Mouse (Mus musculus) heart, embryonic 10.5 days (tissue): ENCODE measurements around the gene Scarb1. TPM values are rescaled to one million over a fixed set of nuclear protein-coding genes. Genes with fewer than 3 reads are reported as not detected.

Source experiments
- DNase-seq: peaks from one replicate; pipeline ENCODE4 v3.0.0-alpha.2; 2017; ENCODE audit warnings: low spot score
- H3K27ac ChIP-seq: fragments of 300-500 bp; sonication (generic); 2 replicates; pipeline ENCODE4 v1.5.1; 2016; ENCODE audit warnings: mild to moderate bottlenecking
- H3K27me3 ChIP-seq: fragments of 300-500 bp; sonication (generic); 2 replicates; pipeline ENCODE4 v1.6.1; 2016; ENCODE audit warnings: mild to moderate bottlenecking; ENCODE audit not compliant: poor library complexity, insufficient read depth, severe bottlenecking
- H3K36me3 ChIP-seq: fragments of 300-500 bp; sonication (generic); 2 replicates; pipeline ENCODE4 v1.6.1; 2016; ENCODE audit warnings: mild to moderate bottlenecking, moderate library complexity
- H3K4me1 ChIP-seq: fragments of 300-500 bp; sonication (generic); 2 replicates; pipeline ENCODE4 v1.6.1; 2016; ENCODE audit warnings: mild to moderate bottlenecking
- H3K4me3 ChIP-seq: fragments of 300-500 bp; sonication (generic); 2 replicates; pipeline ENCODE4 v1.5.1; 2016; ENCODE audit warnings: mild to moderate bottlenecking, moderate library complexity
- H3K9me3 ChIP-seq: fragments of 300-500 bp; sonication (generic); 2 replicates; pipeline ENCODE4 v1.6.1; 2016; ENCODE audit warnings: mild to moderate bottlenecking, moderate library complexity
- WGBS: fragments of 180-500 bp; shearing (Covaris S2); methylation state at CpG from one replicate; pipeline ENCODE4 v1.1.7; 2016; 5-methylcytosine and 5-hydroxymethylcytosine counted together
- polyA plus RNA-seq: library from polyadenylated mRNA; unstranded; fragments of >200 nt; fragmentation: Nextera tagmentation; extraction: Ambion mirVana; gene quantifications from 2 replicates; pipeline ENCODE4 v1.2.1, GENCODE M21; 2016

Scarb1 gene
- polyA plus RNA-seq, 1 experiment from 2014 or later, result 73.1 TPM

GRCm38 (mm10) chr5:125323128-125323527 is 17.8 kb downstream of the Scarb1 start:
- Histone ChIP-seq H3K27me3 (no peaks in the 10 kb centered on the region), H3K36me3 (peaks cover 15% of the 10 kb centered on the region), H3K9me3 (no peaks in the 10 kb centered on the region), H3K4me1 (peaks cover 68% of the 10 kb centered on the region), H3K4me3 (no peak overlapping the region), H3K27ac (peak overlapping the region; percentile 19; the same call in 1 of the 2 replicates)
- 85% methylated on average over 6 of the region's 6 CpGs for WGBS
- DNase-seq, result no peak

GRCm38 (mm10) chr5:125321836-125322235 is 19.1 kb downstream of the Scarb1 start:
- 53% methylated on average over 3 of the region's 3 CpGs for WGBS
- Histone ChIP-seq H3K4me1 (peaks cover 73% of the 10 kb centered on the region), H3K4me3 (no peak overlapping the region), H3K27me3 (no peaks in the 10 kb centered on the region), H3K27ac (no peak overlapping the region), H3K36me3 (peaks cover 15% of the 10 kb centered on the region), H3K9me3 (no peaks in the 10 kb centered on the region)
- DNase-seq, result no peak

- 87% methylated on average over 16 of the region's 16 CpGs for WGBS
- Histone ChIP-seq H3K4me3 (no peak overlapping the region), H3K4me1 (peaks cover 64% of the 10 kb centered on the region), H3K9me3 (no peaks in the 10 kb centered on the region), H3K36me3 (peaks cover 7% of the 10 kb centered on the region), H3K27me3 (no peaks in the 10 kb centered on the region), H3K27ac (no peak overlapping the region)
- DNase-seq, result no peak
Measured at GRCm38 (mm10) chr5:125319057-125319800, 21.7 kb downstream of the Scarb1 start.

- DNase-seq, result no peak
- Histone ChIP-seq H3K9me3 (no peaks in the 10 kb centered on the region), H3K4me1 (peaks cover 69% of the 10 kb centered on the region), H3K36me3 (peaks cover 7% of the 10 kb centered on the region), H3K27ac (no peak overlapping the region), H3K4me3 (no peak overlapping the region), H3K27me3 (no peaks in the 10 kb centered on the region)
- WGBS, result 86% methylated on average over 8 of the region's 8 CpGs
Measured at GRCm38 (mm10) chr5:125317953-125318352, 22.9 kb downstream of the Scarb1 start.

- Histone ChIP-seq H3K9me3 (no peaks in the 10 kb centered on the region), H3K36me3 (peaks cover 7% of the 10 kb centered on the region), H3K4me3 (no peak overlapping the region), H3K27ac (peak overlapping the region; percentile 10; the same call in 1 of the 2 replicates), H3K27me3 (no peaks in the 10 kb centered on the region), H3K4me1 (peaks cover 70% of the 10 kb centered on the region)
- DNase-seq, result no peak
- 35% methylated on average over 7 of the region's 7 CpGs for WGBS
Measured at GRCm38 (mm10) chr5:125317296-125317695, 23.6 kb downstream of the Scarb1 start.

- DNase-seq, result no peak
- WGBS, result 84% methylated on average over 2 of the region's 2 CpGs
Measured at GRCm38 (mm10) chr5:125316771-125317170, 24.1 kb downstream of the Scarb1 start.

GRCm38 (mm10) chr5:125315110-125315509 is 25.8 kb downstream of the Scarb1 start:
- 87% methylated on average over 1 of the region's 1 CpGs for WGBS
- Histone ChIP-seq H3K36me3 (peaks cover 7% of the 10 kb centered on the region), H3K27ac (no peak overlapping the region), H3K9me3 (no peaks in the 10 kb centered on the region), H3K4me1 (peaks cover 69% of the 10 kb centered on the region), H3K4me3 (no peak overlapping the region), H3K27me3 (no peaks in the 10 kb centered on the region)
- no peak for DNase-seq

More at GRCm38 (mm10) chr5:125316771-125317170, 24.1 kb downstream of the Scarb1 start:
- no peaks in the 10 kb centered on the region for H3K27me3 ChIP-seq
- peaks cover 65% of the 10 kb centered on the region for H3K4me1 ChIP-seq
- H3K27ac ChIP-seq, result peak overlapping the region; percentile 31; the same call in 1 of the 2 replicates
- H3K9me3 ChIP-seq, result no peaks in the 10 kb centered on the region
- H3K36me3 ChIP-seq, result peaks cover 7% of the 10 kb centered on the region
- H3K4me3 ChIP-seq, result no peak overlapping the region

- no peaks in the 10 kb centered on the region for H3K9me3 ChIP-seq
- 78% methylated on average over 11 of the region's 11 CpGs for WGBS
- peaks cover 67% of the 10 kb centered on the region for H3K4me1 ChIP-seq
- H3K27me3 ChIP-seq, result no peaks in the 10 kb centered on the region
- no peak for DNase-seq
- peaks cover 4% of the 10 kb centered on the region for H3K36me3 ChIP-seq
- H3K4me3 ChIP-seq, result no peak overlapping the region
- H3K27ac ChIP-seq, result no peak overlapping the region
Measured at GRCm38 (mm10) chr5:125313991-125314390, 26.9 kb downstream of the Scarb1 start.

- Histone ChIP-seq H3K27me3 (no peaks in the 10 kb centered on the region), H3K27ac (no peak overlapping the region), H3K36me3 (no peaks in the 10 kb centered on the region), H3K4me3 (no peak overlapping the region), H3K4me1 (peaks cover 71% of the 10 kb centered on the region), H3K9me3 (no peaks in the 10 kb centered on the region)
- no peak for DNase-seq
- 86% methylated on average over 13 of the region's 13 CpGs for WGBS
Measured at GRCm38 (mm10) chr5:125312970-125313597, 27.8 kb downstream of the Scarb1 start.

GRCm38 (mm10) chr5:125310986-125311385 is 29.9 kb downstream of the Scarb1 start:
- no peaks in the 10 kb centered on the region for H3K27me3 ChIP-seq
- H3K36me3 ChIP-seq, result no peaks in the 10 kb centered on the region
- 75% methylated on average over 2 of the region's 2 CpGs for WGBS
- H3K4me1 ChIP-seq, result peaks cover 64% of the 10 kb centered on the region
- no peaks in the 10 kb centered on the region for H3K9me3 ChIP-seq
- H3K27ac ChIP-seq, result no peak overlapping the region
- DNase-seq, result no peak
- H3K4me3 ChIP-seq, result no peak overlapping the region

- Histone ChIP-seq H3K27ac (no peak overlapping the region), H3K4me1 (peaks cover 70% of the 10 kb centered on the region), H3K9me3 (no peaks in the 10 kb centered on the region), H3K36me3 (no peaks in the 10 kb centered on the region), H3K4me3 (no peak overlapping the region), H3K27me3 (no peaks in the 10 kb centered on the region)
- WGBS, result 75% methylated on average over 7 of the region's 7 CpGs
- DNase-seq, result no peak
Measured at GRCm38 (mm10) chr5:125309193-125309592, 31.7 kb downstream of the Scarb1 start.

GRCm38 (mm10) chr5:125306824-125307223 is 34.1 kb downstream of the Scarb1 start:
- H3K36me3 ChIP-seq, result peaks cover 11% of the 10 kb centered on the region
- peaks cover 62% of the 10 kb centered on the region for H3K4me1 ChIP-seq
- 92% methylated on average over 13 of the region's 13 CpGs for WGBS
- no peak for DNase-seq
- H3K4me3 ChIP-seq, result no peak overlapping the region
- no peaks in the 10 kb centered on the region for H3K27me3 ChIP-seq
- no peaks in the 10 kb centered on the region for H3K9me3 ChIP-seq
- H3K27ac ChIP-seq, result no peak overlapping the region

- H3K27me3 ChIP-seq, result no peaks in the 10 kb centered on the region
- H3K36me3 ChIP-seq, result peaks cover 16% of the 10 kb centered on the region
- DNase-seq, result no peak
- H3K27ac ChIP-seq, result no peak overlapping the region
- H3K4me1 ChIP-seq, result peaks cover 62% of the 10 kb centered on the region
- whole genome bisulfite sequencing, result 83% methylated on average over 7 of the region's 7 CpGs
- H3K9me3 ChIP-seq, result no peaks in the 10 kb centered on the region
- H3K4me3 ChIP-seq, result no peak overlapping the region
Measured at GRCm38 (mm10) chr5:125306372-125306771, 34.5 kb downstream of the Scarb1 start.
